Comparison of ENCODE assay signal across 8 mouse cellular contexts in genomic region chr4:31419240-31419639, GRCm38 (mm10).
DNase-seq lines count a peak whose midpoint lies in the region; ATAC-seq and TF ChIP-seq lines count a peak whose summit lies in the region.

No protein-coding gene starts in this region.

- 9% methylated on average over 6 of the region's 6 CpGs for WGBS in heart, adult 2 months
- WGBS in liver, embryonic 14.5 days (ENCODE audit: insufficient replicate concordance): 10% methylated on average over 6 of the region's 6 CpGs

- TF ChIP-seq POLR2A in heart, adult 2 months (IDR thresholded peaks at IDR 0.05; ENCODE audit: insufficient read depth, low read depth, low read length): no peak

- ATAC-seq in liver, embryonic 14.5 days (ENCODE audit: insufficient read depth): no peak
- ATAC-seq in activated CD4-positive, CD25-positive, alpha-beta regulatory T cell, adult 4 months: no peak

- H3K27me3 ChIP-seq in heart, adult 2 months (ENCODE audit: control insufficient read depth, insufficient read depth, low read length): no peaks in the 10 kb centered on the region
- no peaks in the 10 kb centered on the region for H3K27me3 ChIP-seq in liver, embryonic 14.5 days (ENCODE audit: control insufficient read depth, insufficient read depth, low read length)

- no peaks in the 10 kb centered on the region for H3K79me2 ChIP-seq in heart, adult 2 months (replicated peaks; ENCODE audit: control insufficient read depth, insufficient read depth, low read length)

- no peaks in the 10 kb centered on the region for H3K9me3 ChIP-seq in liver, embryonic 14.5 days (ENCODE audit: control insufficient read depth, low read length)

- H3K4me3 ChIP-seq in heart, adult 2 months: no peak overlapping the region
- no peak overlapping the region for H3K4me3 ChIP-seq in liver, embryonic 14.5 days (ENCODE audit: insufficient read depth in 1 of 2, low read depth in 2 of 2, low read length in 2 of 2)

- H3K36me3 ChIP-seq in heart, adult 2 months (ENCODE audit: control insufficient read depth, insufficient read depth, low read length): no peaks in the 10 kb centered on the region
- no peaks in the 10 kb centered on the region for H3K36me3 ChIP-seq in liver, embryonic 14.5 days (replicated peaks; ENCODE audit: control insufficient read depth, insufficient read depth, low read depth)

- peak; percentile 80 for TF ChIP-seq CTCF in heart, adult 2 months (IDR thresholded peaks at IDR 0.05)
- peak; percentile 67 for TF ChIP-seq CTCF in liver, embryonic 14.5 days (IDR thresholded peaks at IDR 0.05; ENCODE audit: low read depth)

- no peak overlapping the region for H3K4me2 ChIP-seq in liver, embryonic 14.5 days (ENCODE audit: low read depth)

- intact Hi-C loops in heart, adult 2 months (cut with DNase I): loop anchor here (10.0 kb wide), 1 partner anchor 146 kb away; no protein-coding TSS in a partner anchor

- TF ChIP-seq EP300 in heart, adult 2 months (IDR thresholded peaks at IDR 0.05; ENCODE audit: insufficient read depth, low read depth, low read length): no peak
- TF ChIP-seq EP300 in liver, embryonic 14.5 days (IDR thresholded peaks at IDR 0.05; ENCODE audit: low read depth): no peak

- peak; percentile 72 for DNase-seq in 3T3-L1 (ENCODE audit: low read depth, low spot score)
- DNase-seq in R1 (ENCODE audit: low read depth, low spot score): peak; percentile 73
- peak; percentile 85 for DNase-seq in embryo, embryonic 10 days (ENCODE audit: low spot score)
- peak in 1 of 2 experiments; percentile 19 for DNase-seq in heart, adult 2 months
- peak; percentile 25 to 55 for DNase-seq in kidney, postnatal 36 days
- peak; percentile 1 to 7 (median 3) for DNase-seq in liver, embryonic 14.5 days (ENCODE audit: low read depth in 3 of 3, low spot score in 3 of 3)
- peak; percentile 59 for DNase-seq in retina, postnatal 7 days (ENCODE audit: low read depth, low spot score)

- no peaks in the 10 kb centered on the region for H3K4me1 ChIP-seq in heart, adult 2 months (ENCODE audit: control insufficient read depth, insufficient read depth, low read length)
- H3K4me1 ChIP-seq in liver, embryonic 14.5 days (replicated peaks; ENCODE audit: control insufficient read depth in 2 of 2, insufficient read depth in 2 of 2, low read length in 1 of 2): no peaks in the 10 kb centered on the region

- no peak overlapping the region for H3K27ac ChIP-seq in heart, adult 2 months
- no peak overlapping the region for H3K27ac ChIP-seq in liver, embryonic 14.5 days

- no peak overlapping the region for H3K9ac ChIP-seq in heart, adult 2 months (ENCODE audit: low read depth, low read length)
- H3K9ac ChIP-seq in liver, embryonic 14.5 days (replicated peaks): no peak overlapping the region
